Mouse (Mus musculus) heart, embryonic 16.5 days (tissue): ENCODE measurements around the gene 4930447C04Rik. TPM values are rescaled to one million over a fixed set of nuclear protein-coding genes. Genes with fewer than 3 reads are reported as not detected.

Experiments used
- ATAC-seq: fragments of 200-750 bp; cut with Nextera tagmentation; replicated peaks from 2 replicates; pipeline ENCODE4 v1.8.0; 2017; ENCODE audit warnings: moderate number of reproducible peaks; ENCODE audit not compliant: insufficient read depth, low FRiP score; ENCODE audit errors: extremely low read depth
- H3K27ac ChIP-seq: fragments of 300-500 bp; sonication (generic); 2 replicates; pipeline ENCODE4 v1.5.1; 2014; ENCODE audit warnings: mild to moderate bottlenecking, low read length, control low read depth, moderate library complexity
- H3K27me3 ChIP-seq: fragments of 300-500 bp; sonication (generic); 2 replicates; pipeline ENCODE4 v1.6.1; 2014; ENCODE audit warnings: low read length, mixed read lengths; ENCODE audit not compliant: control insufficient read depth, insufficient read depth
- H3K36me3 ChIP-seq: fragments of 300-500 bp; sonication (generic); 2 replicates; pipeline ENCODE4 v1.6.1; 2014; ENCODE audit not compliant: control insufficient read depth, insufficient read depth
- H3K4me1 ChIP-seq: fragments of 300-500 bp; sonication (generic); 2 replicates; pipeline ENCODE4 v1.6.1; 2014; ENCODE audit warnings: low read length, mixed read lengths; ENCODE audit not compliant: control insufficient read depth, insufficient read depth
- H3K4me2 ChIP-seq: fragments of 300-500 bp; sonication (generic); 2 replicates; pipeline ENCODE4 v1.6.1; 2014; ENCODE audit warnings: low read depth, mild to moderate bottlenecking, control low read depth, low read length
- H3K4me3 ChIP-seq: fragments of 300-500 bp; sonication (generic); 2 replicates; pipeline ENCODE4 v1.5.1; 2014; ENCODE audit warnings: mild to moderate bottlenecking, control low read depth, low read length
- H3K9ac ChIP-seq: fragments of 300-500 bp; sonication (generic); 2 replicates; pipeline ENCODE4 v1.6.1; 2014; ENCODE audit warnings: low read length, control low read depth
- H3K9me3 ChIP-seq: fragments of 300-500 bp; sonication (generic); replicated peaks from 2 replicates; pipeline ENCODE4 v1.6.1; 2016; ENCODE audit warnings: low read length; ENCODE audit not compliant: control insufficient read depth
- WGBS: fragments of 180-500 bp; shearing (Covaris S2); extraction: QIAGEN DNeasy Blood & Tissue Kit; methylation state at CpG from one replicate; pipeline ENCODE4 v1.1.7; 2014; 5-methylcytosine and 5-hydroxymethylcytosine counted together
- polyA plus RNA-seq: library from polyadenylated mRNA; unstranded; fragments of >200 nt; fragmentation: Nextera tagmentation; extraction: Ambion mirVana; gene quantifications from 2 replicates; pipeline ENCODE4 v1.2.1, GENCODE M21; 2015

4930447C04Rik gene
- polyA plus RNA-seq, 1 experiment from 2014 or later = 1.5 TPM

GRCm38 (mm10) chr12:72835518-72836015, 105.0 kb downstream of the 4930447C04Rik start:
- peaks cover 9% of the 10 kb centered on the region for H3K27me3 ChIP-seq

GRCm38 (mm10) chr12:72834773-72835517, 105.6 kb downstream of the 4930447C04Rik start:
- WGBS = 68% methylated on average over 14 of the region's 14 CpGs
- Histone ChIP-seq H3K27ac (no peak overlapping the region), H3K36me3 (no peaks in the 10 kb centered on the region), H3K9ac (no peak overlapping the region), H3K4me2 (no peak overlapping the region), H3K4me1 (0 out of 2 replicates have a peak, but pooled peaks cover 6% of the 10 kb centered on the region), H3K27me3 (peaks cover 15% of the 10 kb centered on the region), H3K4me3 (no peak overlapping the region), H3K9me3 (no peaks in the 10 kb centered on the region)
- no peak for ATAC-seq

More at GRCm38 (mm10) chr12:72835518-72836015, 105.0 kb downstream of the 4930447C04Rik start:
- no peak overlapping the region for H3K4me3 ChIP-seq
- H3K9me3 ChIP-seq = 0 out of 2 replicates have a peak, but pooled peaks cover 2% of the 10 kb centered on the region
- no peaks in the 10 kb centered on the region for H3K36me3 ChIP-seq
- no peak overlapping the region for H3K9ac ChIP-seq
- WGBS = 70% methylated on average over 8 of the region's 8 CpGs
- H3K4me1 ChIP-seq = 0 out of 2 replicates have a peak, but pooled peaks cover 6% of the 10 kb centered on the region
- ATAC-seq = no peak
- H3K4me2 ChIP-seq = no peak overlapping the region
- no peak overlapping the region for H3K27ac ChIP-seq

GRCm38 (mm10) chr12:72831711-72832432, 108.7 kb downstream of the 4930447C04Rik start:
- H3K4me2 ChIP-seq = peak overlapping the region; percentile 81
- 8% methylated on average over 42 of the region's 42 CpGs for WGBS
- no peaks in the 10 kb centered on the region for H3K36me3 ChIP-seq
- H3K4me3 ChIP-seq = peak overlapping the region; percentile 55
- H3K27ac ChIP-seq = no peak overlapping the region
- H3K4me1 ChIP-seq = 0 out of 2 replicates have a peak, but pooled peaks cover 6% of the 10 kb centered on the region
- no peaks in the 10 kb centered on the region for H3K9me3 ChIP-seq
- H3K27me3 ChIP-seq = peaks cover 15% of the 10 kb centered on the region
- no peak; the same call in 1 of the 2 replicates for ATAC-seq
- H3K9ac ChIP-seq = peak overlapping the region; percentile 69

Other genes starting within 250 kb of the 4930447C04Rik start
- gene Ppm1a, start 183.3 kb downstream of the 4930447C04Rik start, polyA plus RNA-seq = 29.0 and 38.4 TPM in 2 replicates
- gene Six6, start 882 bp downstream of the 4930447C04Rik start, polyA plus RNA-seq = not detected in 2 replicates
- 2.1 and 4.5 TPM in 2 replicates for gene Six1, start 113.1 kb upstream of the 4930447C04Rik start, polyA plus RNA-seq
- 1.1 and 1.3 TPM in 2 replicates for gene Six4, start 172.7 kb upstream of the 4930447C04Rik start, polyA plus RNA-seq
- gene Mnat1, start 182.9 kb upstream of the 4930447C04Rik start, polyA plus RNA-seq = 20.3 and 23.2 TPM in 2 replicates